Mouse (Mus musculus) ES-E14 (cell line): ENCODE measurements around the gene Sept9. TPM values are rescaled to one million over a fixed set of nuclear protein-coding genes. Genes with fewer than 3 reads are reported as not detected.

Source experiments
- DNase-seq: peaks from one replicate; pipeline ENCODE4 v3.0.0-alpha.2; 2013; ENCODE audit warnings: low read depth, low spot score
- H3K27ac ChIP-seq: 2 replicates; pipeline ENCODE4 v1.5.1; 2012; ENCODE audit warnings: low read depth, mild to moderate bottlenecking, low read length, moderate library complexity, mixed read lengths; ENCODE audit not compliant: poor library complexity, insufficient read depth, severe bottlenecking
- H3K36me3 ChIP-seq: 2 replicates; pipeline ENCODE4 v1.6.1; 2012; ENCODE audit warnings: mild to moderate bottlenecking, low read length, moderate library complexity, mixed read lengths; ENCODE audit not compliant: control insufficient read depth, poor library complexity, insufficient read depth, severe bottlenecking
- H3K4me1 ChIP-seq, 2 experiments: fragments of 150-350 bp in 1 of 2; sonication (generic) in 1 of 2; 2 replicates each; pipeline ENCODE4 v1.6.1; 2012; ENCODE audit warnings: low read length in 2 of 2, mild to moderate bottlenecking in 1 of 2, mixed read lengths in 1 of 2; ENCODE audit not compliant: control insufficient read depth in 2 of 2, insufficient read depth in 2 of 2, poor library complexity in 1 of 2
- H3K4me3 ChIP-seq, 2 experiments: fragments of 150-350 bp in 1 of 2; sonication (generic) in 1 of 2; 2 replicates each; pipeline ENCODE4 v1.5.1; 2012; ENCODE audit warnings: low read length in 2 of 2, low read depth in 1 of 2, mild to moderate bottlenecking in 1 of 2, mixed read lengths in 1 of 2; ENCODE audit not compliant: insufficient read depth in 1 of 2, poor library complexity in 1 of 2, severe bottlenecking in 1 of 2
- H3K9ac ChIP-seq: 2 replicates; pipeline ENCODE4 v1.6.1; 2012; ENCODE audit warnings: low read depth, mild to moderate bottlenecking, low read length, mixed read lengths; ENCODE audit not compliant: poor library complexity, insufficient read depth, severe bottlenecking
- H3K9me3 ChIP-seq: fragments of 150-350 bp; sonication (generic); 2 replicates; pipeline ENCODE4 v1.6.1; 2012; ENCODE audit warnings: low read depth, mild to moderate bottlenecking, low read length; ENCODE audit not compliant: control insufficient read depth, insufficient read depth
- CHD2 ChIP-seq: IDR thresholded peaks from 2 replicates; pipeline ENCODE4 v1.6.1; 2014; ENCODE audit warnings: mild to moderate bottlenecking, low read depth, low read length, inconsistent platforms
- HCFC1 ChIP-seq: IDR thresholded peaks from 2 replicates; pipeline ENCODE4 v1.6.1; 2012; ENCODE audit warnings: low read length, inconsistent platforms, borderline replicate concordance; ENCODE audit not compliant: insufficient read depth
- MAFK ChIP-seq: IDR thresholded peaks from 2 replicates; pipeline ENCODE4 v1.6.1; 2014; ENCODE audit warnings: mild to moderate bottlenecking, low read depth, low read length, inconsistent platforms; ENCODE audit not compliant: insufficient read depth
- ZC3H11A ChIP-seq: IDR thresholded peaks from 2 replicates; pipeline ENCODE4 v1.6.1; 2012; ENCODE audit warnings: low read depth, mild to moderate bottlenecking, inconsistent platforms, low read length, borderline replicate concordance
- ZNF384 ChIP-seq: IDR thresholded peaks from 2 replicates; pipeline ENCODE4 v1.6.1; 2012; ENCODE audit warnings: low read depth, low read length, inconsistent platforms
- in situ Hi-C, 2 experiments: fragments of 600-800 bp; cut with MboI; formaldehyde crosslinking; loops; one replicate each; pipeline ENCODE4 v1.15.1; 2025; ENCODE audit warnings: low sequenced_read_pairs in 2 of 2, inconsistent platforms in 1 of 2; ENCODE audit not compliant: unreplicated experiment in 2 of 2
- total RNA-seq: library from RNA; depleted of rRNA; stranded (reverse); fragments of 300-350 nt; gene quantifications from 2 replicates; pipeline ENCODE4 v1.2.3, GENCODE M21; 2012

The Sept9 gene
- total RNA-seq, 1 experiment: 65.7 TPM

DNA sequence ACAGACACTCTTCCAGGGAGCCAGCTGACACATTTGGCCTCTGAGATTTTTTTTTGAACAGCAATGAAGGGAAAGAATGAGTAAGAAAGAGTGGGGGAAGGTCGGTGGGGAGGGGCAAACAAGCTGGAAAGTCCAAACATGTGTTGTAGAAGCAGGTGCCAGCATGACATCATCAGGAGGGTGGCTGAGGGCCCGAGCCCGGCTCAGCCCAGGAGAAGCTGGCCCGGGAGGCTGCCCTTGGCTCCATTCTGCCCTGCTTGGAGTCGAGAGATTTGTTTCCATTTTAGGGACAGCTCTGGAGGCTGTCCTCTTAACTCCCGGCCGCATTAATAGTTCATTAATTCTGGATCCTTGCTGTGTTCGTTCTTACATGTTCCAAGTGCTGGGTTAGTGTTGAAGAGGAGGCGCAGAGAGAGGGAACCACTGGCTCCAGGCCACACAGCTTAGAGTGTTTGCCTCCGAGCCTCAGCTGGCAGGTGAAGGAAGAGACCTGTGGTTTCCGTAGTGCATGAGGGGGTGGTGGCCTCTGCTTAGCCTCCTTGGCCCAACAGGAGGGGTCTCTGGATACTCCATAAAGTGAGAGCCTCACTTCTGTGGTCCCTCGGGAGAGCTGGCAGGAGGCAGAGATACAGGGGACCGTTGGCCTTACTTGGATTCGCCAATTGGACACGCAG lies 111.8 kb downstream of the Sept9 start:
- DNase-seq: no peak
- Histone ChIP-seq H3K9me3 (no peaks in the 10 kb centered on the region), H3K36me3 (no peaks in the 10 kb centered on the region; the same call in 1 of the 2 replicates), H3K9ac (no peak overlapping the region; the same call in 1 of the 2 replicates), H3K27ac (no peak overlapping the region), H3K4me3 (no peak overlapping the region), H3K4me1 (peaks cover 16 to 56% of the 10 kb centered on the region in 2 experiments)
- no peak for TF ChIP-seq HCFC1
- no peak for TF ChIP-seq ZC3H11A
- TF ChIP-seq ZNF384: no peak
- no peak for TF ChIP-seq CHD2
- no peak for TF ChIP-seq MAFK
- in situ Hi-C loops: no loop called here

DNA sequence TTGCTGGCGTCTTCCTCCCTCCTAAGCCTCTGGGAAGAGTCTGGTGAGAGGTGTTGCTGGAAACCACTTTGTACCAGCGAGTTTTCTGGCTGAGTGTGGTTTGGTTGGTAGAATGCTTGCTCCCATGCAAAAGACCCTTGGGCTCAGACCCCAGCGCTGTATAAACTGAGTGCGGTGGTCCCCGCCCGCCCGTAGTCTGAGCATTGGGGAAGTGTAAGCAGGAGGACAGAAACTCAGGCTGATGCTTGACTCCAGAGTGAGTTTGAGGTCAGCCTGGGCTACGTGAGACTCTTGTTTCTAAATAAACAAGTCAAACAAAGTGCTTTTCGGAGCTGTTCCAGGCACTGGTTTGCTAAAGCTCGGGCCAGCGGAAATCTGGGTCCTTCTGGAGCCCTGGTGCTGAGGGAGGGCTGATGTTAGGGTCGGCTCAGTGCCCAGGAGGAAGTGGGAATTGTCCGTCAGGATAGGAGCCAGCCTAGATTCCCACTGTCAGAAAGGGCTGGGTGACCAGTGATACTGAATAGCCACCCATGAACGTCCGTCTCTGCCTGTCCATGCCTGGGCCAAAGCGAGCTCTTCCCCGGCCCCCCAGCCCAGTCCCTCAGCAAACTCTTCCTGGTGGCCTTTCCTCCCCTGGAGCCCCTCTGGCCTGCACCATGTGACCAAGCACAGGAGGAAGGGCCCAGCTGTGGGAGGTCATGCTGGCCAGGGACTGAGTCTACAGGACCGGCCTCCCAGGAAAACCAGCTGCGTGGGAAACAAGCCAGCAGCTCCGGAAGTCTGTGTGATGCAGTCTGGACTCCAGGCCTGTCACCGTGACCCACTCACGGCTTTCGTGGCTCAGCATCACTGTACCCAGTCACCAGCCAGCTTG lies 112.8 kb downstream of the Sept9 start:
- TF ChIP-seq ZC3H11A: no peak
- TF ChIP-seq CHD2: no peak
- TF ChIP-seq MAFK: no peak
- no peak for TF ChIP-seq HCFC1
- TF ChIP-seq ZNF384: no peak
- Histone ChIP-seq H3K27ac (no peak overlapping the region), H3K36me3 (no peaks in the 10 kb centered on the region), H3K4me1 (peaks cover 19 to 50% of the 10 kb centered on the region in 2 experiments), H3K9ac (no peak overlapping the region), H3K9me3 (no peaks in the 10 kb centered on the region), H3K4me3 (no peak overlapping the region)
- DNase-seq: no peak
- in situ Hi-C loops: no loop called here

DNA sequence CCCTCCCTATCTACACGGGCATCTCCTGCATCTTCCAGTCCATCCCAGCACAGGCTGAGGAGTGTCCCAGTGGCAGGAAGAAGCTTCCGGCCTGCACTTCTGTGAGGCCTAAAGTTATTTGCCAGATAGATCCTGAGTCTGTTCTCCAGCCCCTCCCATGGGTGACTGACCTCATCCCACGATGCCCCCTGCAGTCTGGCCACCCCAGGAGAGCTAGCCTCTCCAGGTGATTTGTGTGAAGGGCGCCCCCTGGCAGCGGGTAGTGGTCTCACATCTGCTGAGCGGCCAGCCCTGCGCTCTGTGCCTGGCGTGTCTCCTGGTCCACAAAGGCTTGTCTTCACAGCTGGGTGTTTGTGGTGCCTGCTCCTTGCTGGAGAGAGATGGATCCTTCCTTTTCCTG lies 113.5 kb downstream of the Sept9 start:
- no peak overlapping the region for H3K9ac ChIP-seq
- H3K4me1 ChIP-seq: peaks cover 21 to 50% of the 10 kb centered on the region in 2 experiments
- no peak for DNase-seq
- H3K4me3 ChIP-seq: no peak overlapping the region
- no peaks in the 10 kb centered on the region for H3K36me3 ChIP-seq
- H3K9me3 ChIP-seq: no peaks in the 10 kb centered on the region
- no peak overlapping the region; the same call in 1 of the 2 replicates for H3K27ac ChIP-seq
- TF ChIP-seq ZC3H11A: 0 out of 2 replicates have a peak, but pooled peaks have one; percentile 4
- TF ChIP-seq ZNF384: no peak
- in situ Hi-C loops: no loop called here

GRCm38 (mm10) chr11:117313446-117313845 lies 114.0 kb downstream of the Sept9 start:
- Histone ChIP-seq H3K4me3 (no peak overlapping the region), H3K9me3 (no peaks in the 10 kb centered on the region), H3K36me3 (no peaks in the 10 kb centered on the region), H3K9ac (no peak overlapping the region), H3K27ac (no peak overlapping the region; the same call in 1 of the 2 replicates), H3K4me1 (peaks cover 27 to 53% of the 10 kb centered on the region in 2 experiments)
- no peak for TF ChIP-seq ZC3H11A
- TF ChIP-seq CHD2: no peak
- TF ChIP-seq ZNF384: no peak
- TF ChIP-seq HCFC1: no peak
- no peak for TF ChIP-seq MAFK
- no peak for DNase-seq
- in situ Hi-C loops: no loop called here
